Comparison of ENCODE assay signal across 25 mouse cellular contexts in genomic region chr1:182749080-182749479, GRCm38 (mm10). TPM values are rescaled to one million over a fixed set of nuclear protein-coding genes. Genes with fewer than 3 reads are reported as not detected.
"Had no signal": no experiment of that assay in that cellular context is flagged by ENCODE, and none has a peak within 500 bp of the region (broad histone marks: within the 10 kb centered on the region; RNA-seq: fewer than 3 reads in every experiment).

Gene Ccdc185, minus strand, starts transcription at chr1:182749180.

- H3K9me3 ChIP-seq: limb, embryonic 12.5 days; limb, embryonic 15.5 days; midbrain, embryonic 13.5 days had no signal

- H3K27ac ChIP-seq: limb, embryonic 12.5 days; limb, embryonic 15.5 days; liver, embryonic 14.5 days; macrophage; midbrain, embryonic 13.5 days had no signal

- ATAC-seq: liver, postnatal 0 days; lung, postnatal 0 days; midbrain, embryonic 13.5 days had no signal

- H3K9ac ChIP-seq: limb, embryonic 12.5 days; limb, embryonic 15.5 days; liver, embryonic 14.5 days; liver, postnatal 0 days; lung, embryonic 14.5 days; midbrain, embryonic 13.5 days had no signal

- H3K4me3 ChIP-seq: limb, embryonic 12.5 days; limb, embryonic 15.5 days; midbrain, embryonic 13.5 days had no signal

- H3K36me3 ChIP-seq: limb, embryonic 12.5 days; limb, embryonic 15.5 days; midbrain, embryonic 13.5 days had no signal

- H3K4me1 ChIP-seq: limb, embryonic 12.5 days; limb, embryonic 15.5 days; midbrain, embryonic 13.5 days had no signal

- H3K27me3 ChIP-seq: limb, embryonic 12.5 days; midbrain, embryonic 13.5 days had no signal

- H3K4me2 ChIP-seq: limb, embryonic 12.5 days; limb, embryonic 15.5 days; liver, embryonic 11.5 days; lung, embryonic 14.5 days; midbrain, embryonic 13.5 days had no signal

- DNase-seq: kidney, adult 11 months; kidney, adult 8-10 months; kidney, postnatal 14 days; kidney, postnatal 4 days; layer of hippocampus, postnatal 36 days; left cerebral cortex, postnatal 4 days; liver, postnatal 0 days; lung, embryonic 14.5 days; thymus, postnatal 25 days had no signal

RNA-seq across cellular contexts. Expression of gene Ccdc185, which starts in this region (rescaled TPM):
- total RNA-seq: left cerebral cortex, postnatal 4 days; megakaryocyte, adult 5-6 weeks; midbrain, postnatal 0 days had no signal
- polyA plus RNA-seq: kidney, embryonic 16.5 days; limb, embryonic 12.5 days; limb, embryonic 15.5 days; liver, embryonic 11.5 days; liver, embryonic 14.5 days; liver, postnatal 0 days; lung, embryonic 14.5 days; lung, postnatal 0 days; macrophage; midbrain, embryonic 13.5 days; midbrain, postnatal 0 days; neural tube, embryonic 11.5 days; neural tube, embryonic 14.5 days; small intestine, adult 2 months; spleen, adult 2 months; stomach, embryonic 16.5 days; thymus, postnatal 0 days had no signal
